Mouse (Mus musculus) intestine, embryonic 14.5 days (tissue): ENCODE measurements around the gene Kdm8. TPM values are rescaled to one million over a fixed set of nuclear protein-coding genes. Genes with fewer than 3 reads are reported as not detected.
"Not testable (repeated sequence)": the region's sequence is repeated elsewhere in the genome, so short reads cannot be mapped to it uniquely, and the experiment has no call there.

Source experiments
- ATAC-seq: fragments of 200-750 bp; cut with Nextera tagmentation; replicated peaks from 2 replicates; pipeline ENCODE4 v1.8.0; 2017; ENCODE audit warnings: low read depth, moderate number of reproducible peaks, moderate TSS enrichment, moderate library complexity; ENCODE audit not compliant: low FRiP score, low TSS enrichment
- DNase-seq: peaks from one replicate; pipeline ENCODE4 v3.0.0-alpha.2; 2018; ENCODE audit warnings: low spot score
- H3K27ac ChIP-seq: fragments of 300-500 bp; sonication (generic); 2 replicates; pipeline ENCODE4 v1.5.1; 2014; ENCODE audit warnings: low read depth, mild to moderate bottlenecking, control low read depth
- H3K27me3 ChIP-seq: fragments of 300-500 bp; sonication (generic); replicated peaks from 2 replicates; pipeline ENCODE4 v1.6.1; 2014; ENCODE audit warnings: low read length, control low read depth; ENCODE audit not compliant: control insufficient read depth, insufficient read depth
- H3K36me3 ChIP-seq: fragments of 300-500 bp; sonication (generic); 2 replicates; pipeline ENCODE4 v1.6.1; 2014; ENCODE audit warnings: low read length, control low read depth; ENCODE audit not compliant: control insufficient read depth, insufficient read depth
- H3K4me1 ChIP-seq: fragments of 300-500 bp; sonication (generic); replicated peaks from 2 replicates; pipeline ENCODE4 v1.6.1; 2014; ENCODE audit warnings: low read length, control low read depth, mixed read lengths; ENCODE audit not compliant: control insufficient read depth, insufficient read depth
- H3K4me2 ChIP-seq: fragments of 300-500 bp; sonication (generic); 2 replicates; pipeline ENCODE4 v1.6.1; 2014; ENCODE audit warnings: low read length
- H3K4me3 ChIP-seq: fragments of 300-500 bp; sonication (generic); 2 replicates; pipeline ENCODE4 v1.5.1; 2014; ENCODE audit warnings: low read depth, low read length, control low read depth, mixed read lengths
- H3K9ac ChIP-seq: fragments of 300-500 bp; sonication (generic); 2 replicates; pipeline ENCODE4 v1.6.1; 2014; ENCODE audit warnings: mild to moderate bottlenecking, low read length
- H3K9me3 ChIP-seq: fragments of 300-500 bp; sonication (generic); 2 replicates; pipeline ENCODE4 v1.6.1; 2016; ENCODE audit warnings: low read length, control low read depth; ENCODE audit not compliant: control insufficient read depth
- WGBS: fragments of 180-500 bp; shearing (Covaris S2); extraction: QIAGEN DNeasy Blood & Tissue Kit; methylation state at CpG from one replicate; pipeline ENCODE4 v1.1.7; 2014; 5-methylcytosine and 5-hydroxymethylcytosine counted together
- polyA plus RNA-seq: library from polyadenylated mRNA; unstranded; fragments of >200 nt; fragmentation: Nextera tagmentation; extraction: Ambion mirVana; gene quantifications from 2 replicates; pipeline ENCODE4 v1.2.1, GENCODE M21; 2014

Kdm8 gene
- polyA plus RNA-seq, 1 experiment from 2014 or later: 9.9 TPM

GRCm38 (mm10) chr7:125421911-125422310, 22.6 kb upstream of the Kdm8 start:
- 48% methylated on average over 2 of the region's 2 CpGs for WGBS
- H3K27me3 ChIP-seq: no peaks in the 10 kb centered on the region
- ATAC-seq: no peak
- no peak overlapping the region for H3K4me2 ChIP-seq
- H3K4me1 ChIP-seq: no peaks in the 10 kb centered on the region
- H3K36me3 ChIP-seq: no peaks in the 10 kb centered on the region
- no peak for DNase-seq
- H3K4me3 ChIP-seq: no peak overlapping the region
- H3K27ac ChIP-seq: no peak overlapping the region
- no peak overlapping the region for H3K9ac ChIP-seq
- no peaks in the 10 kb centered on the region for H3K9me3 ChIP-seq

DNA sequence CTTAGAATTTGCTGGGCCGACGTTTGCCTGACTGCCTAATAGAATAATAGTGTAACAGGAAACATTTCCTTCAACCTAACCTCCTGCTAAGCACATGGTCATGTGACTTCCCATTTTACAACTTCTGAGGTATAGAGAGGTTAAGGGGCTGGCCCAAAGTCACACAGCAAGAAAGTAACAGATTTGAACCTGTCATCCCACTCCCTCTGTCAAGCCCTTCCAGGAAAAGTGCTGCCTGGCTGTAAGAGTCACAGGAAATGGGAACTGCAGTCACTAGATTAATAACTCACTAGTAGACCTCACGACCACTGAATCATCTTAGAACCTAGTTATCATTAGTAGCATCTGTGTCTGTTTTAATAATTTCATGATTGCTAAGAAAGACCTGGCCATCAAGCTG, 21.4 kb upstream of the Kdm8 start:
- Histone ChIP-seq H3K4me3 (no peak overlapping the region), H3K9me3 (no peaks in the 10 kb centered on the region), H3K27ac (no peak overlapping the region), H3K27me3 (no peaks in the 10 kb centered on the region), H3K4me1 (no peaks in the 10 kb centered on the region), H3K9ac (no peak overlapping the region), H3K4me2 (no peak overlapping the region), H3K36me3 (no peaks in the 10 kb centered on the region)
- no peak for ATAC-seq
- 54% methylated on average over 3 of the region's 3 CpGs for WGBS
- no peak for DNase-seq

DNA sequence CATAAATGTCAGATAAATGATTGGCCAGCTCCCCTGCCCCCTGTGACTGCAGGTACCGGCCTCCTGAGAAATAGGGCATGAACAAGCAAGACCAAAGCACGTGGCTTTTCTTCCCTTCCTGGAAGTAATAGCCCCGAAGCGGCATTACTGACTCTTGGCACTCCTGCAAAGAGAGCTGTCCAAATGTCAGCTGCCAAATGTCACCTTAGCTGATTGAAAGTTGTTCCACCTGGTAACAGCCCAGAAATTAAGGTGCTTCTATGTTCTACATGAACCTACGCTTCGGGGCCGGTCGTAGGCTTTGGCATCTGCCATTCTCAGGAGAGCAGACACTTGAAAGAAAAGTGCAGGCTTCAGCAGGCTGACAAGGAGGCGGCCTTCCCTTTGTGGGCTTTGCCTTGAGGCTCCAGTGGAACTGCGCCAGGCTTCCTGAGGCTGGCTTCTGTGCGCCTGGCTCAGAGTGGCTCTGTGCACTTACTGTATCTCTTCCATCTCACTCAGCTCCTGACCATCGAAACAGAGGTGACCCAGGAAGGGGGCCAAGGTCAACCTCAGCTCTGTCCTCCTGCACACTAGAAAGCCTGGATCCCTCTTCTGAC, 16.9 kb upstream of the Kdm8 start:
- no peak overlapping the region for H3K27ac ChIP-seq
- no peak overlapping the region for H3K4me3 ChIP-seq
- DNase-seq (no peak), ATAC-seq (no peak)
- no peak overlapping the region for H3K9ac ChIP-seq
- no peaks in the 10 kb centered on the region for H3K27me3 ChIP-seq
- no peak overlapping the region for H3K4me2 ChIP-seq
- no peaks in the 10 kb centered on the region for H3K36me3 ChIP-seq
- peaks cover 9% of the 10 kb centered on the region; the same call in 1 of the 2 replicates for H3K4me1 ChIP-seq
- no peaks in the 10 kb centered on the region for H3K9me3 ChIP-seq
- WGBS: 79% methylated on average over 12 of the region's 12 CpGs

GRCm38 (mm10) chr7:125428381-125428780, 16.1 kb upstream of the Kdm8 start:
- Histone ChIP-seq H3K9ac (no peak overlapping the region), H3K4me2 (no peak overlapping the region), H3K27me3 (no peaks in the 10 kb centered on the region), H3K9me3 (no peaks in the 10 kb centered on the region), H3K4me1 (peaks cover 9% of the 10 kb centered on the region; the same call in 1 of the 2 replicates), H3K36me3 (no peaks in the 10 kb centered on the region), H3K4me3 (no peak overlapping the region), H3K27ac (no peak overlapping the region)
- ATAC-seq: no peak
- no peak for DNase-seq
- 75% methylated on average over 7 of the region's 7 CpGs for WGBS

- not testable (repeated sequence) for H3K9me3 ChIP-seq, ATAC-seq, H3K36me3 ChIP-seq, H3K4me3 ChIP-seq, H3K4me1 ChIP-seq, DNase-seq, H3K9ac ChIP-seq, H3K27ac ChIP-seq, H3K27me3 ChIP-seq, H3K4me2 ChIP-seq
- WGBS: 61% methylated on average over 5 of the region's 5 CpGs
These were observed 15.5 kb upstream of the Kdm8 start for GRCm38 (mm10) chr7:125428816-125429500.

GRCm38 (mm10) chr7:125430170-125430842, 14.2 kb upstream of the Kdm8 start:
- no peak for DNase-seq
- WGBS: 48% methylated on average over 7 of the region's 7 CpGs
- no peak overlapping the region for H3K9ac ChIP-seq
- no peaks in the 10 kb centered on the region for H3K27me3 ChIP-seq
- H3K4me1 ChIP-seq: peaks cover 14% of the 10 kb centered on the region; the same call in 1 of the 2 replicates
- H3K9me3 ChIP-seq: no peaks in the 10 kb centered on the region
- no peaks in the 10 kb centered on the region for H3K36me3 ChIP-seq
- no peak overlapping the region for H3K4me2 ChIP-seq
- no peak overlapping the region for H3K27ac ChIP-seq
- no peak overlapping the region for H3K4me3 ChIP-seq
- no peak for ATAC-seq

- H3K27me3 ChIP-seq: no peaks in the 10 kb centered on the region
- H3K4me3 ChIP-seq: no peak overlapping the region
- no peaks in the 10 kb centered on the region for H3K36me3 ChIP-seq
- 60% methylated on average over 3 of the region's 3 CpGs for WGBS
- no peak overlapping the region for H3K9ac ChIP-seq
- peaks cover 14% of the 10 kb centered on the region; the same call in 1 of the 2 replicates for H3K4me1 ChIP-seq
- no peaks in the 10 kb centered on the region for H3K9me3 ChIP-seq
- ATAC-seq (peak; percentile 54; the same call in 1 of the 2 replicates), DNase-seq (no peak)
- H3K27ac ChIP-seq: no peak overlapping the region
- no peak overlapping the region for H3K4me2 ChIP-seq
These were observed 10.6 kb upstream of the Kdm8 start for GRCm38 (mm10) chr7:125433874-125434273.

GRCm38 (mm10) chr7:125434666-125435290, 9.7 kb upstream of the Kdm8 start:
- ATAC-seq (no peak), DNase-seq (no peak)
- peaks cover 14% of the 10 kb centered on the region; the same call in 1 of the 2 replicates for H3K4me1 ChIP-seq
- H3K9ac ChIP-seq: no peak overlapping the region
- 24% methylated on average over 8 of the region's 8 CpGs for WGBS
- H3K27me3 ChIP-seq: no peaks in the 10 kb centered on the region
- 0 out of 2 replicates have a peak overlapping the region, but pooled peaks have one; percentile 3 for H3K27ac ChIP-seq
- H3K36me3 ChIP-seq: no peaks in the 10 kb centered on the region
- no peak overlapping the region for H3K4me3 ChIP-seq
- no peak overlapping the region for H3K4me2 ChIP-seq
- no peaks in the 10 kb centered on the region for H3K9me3 ChIP-seq
